Mouse (Mus musculus): Measurements from ENCODE around the gene Cd300lg.

GRCm38 (mm10) chr11:101991813-101992212 lies 49.5 kb upstream of the Cd300lg start:
- TF ChIP-seq TCF12 (IDR thresholded peaks at IDR 0.05; ENCODE audit: low read depth, low read length) (no peak), RAD21 (IDR thresholded peaks at IDR 0.05; ENCODE audit: low read depth, low read length) (no peak), POLR2A (IDR thresholded peaks at IDR 0.05; ENCODE audit: control insufficient read depth in 1 of 2, insufficient read depth in 1 of 2, low read depth in 1 of 2, low read length in 2 of 2, poor library complexity in 1 of 2) (no peak; a peak in 1 of 4 replicates), CHD1 (IDR thresholded peaks at IDR 0.05; ENCODE audit: low read depth, low read length) (no peak), CTCF (IDR thresholded peaks at IDR 0.05 in 2 of 3, conservative IDR thresholded peaks at IDR 0.05 in 1 of 3; ENCODE audit: control insufficient read depth in 1 of 3, insufficient read depth in 1 of 3, low read depth in 2 of 3, low read length in 3 of 3, poor library complexity in 1 of 3, severe bottlenecking in 1 of 3) (no peak), EP300 (IDR thresholded peaks at IDR 0.05; ENCODE audit: low read depth in 1 of 2, low read length in 2 of 2) (peak; percentile 53 to 66), MEF2A (IDR thresholded peaks at IDR 0.05; ENCODE audit: extremely low read depth, insufficient replicate concordance, low read depth, low read length, poor library complexity, severe bottlenecking) (no peak), USF1 (IDR thresholded peaks at IDR 0.05; ENCODE audit: low read depth, low read length) (no peak), KAT2A (conservative IDR thresholded peaks at IDR 0.05; ENCODE audit: low read depth, low read length) (no peak), NELFE (IDR thresholded peaks at IDR 0.05; ENCODE audit: low read depth, low read length) (no peak), MAX (IDR thresholded peaks at IDR 0.05; ENCODE audit: low read length) (peak; percentile 32; the same call in 1 of the 2 replicates), ZMIZ1 (IDR thresholded peaks at IDR 0.05; ENCODE audit: low read depth, low read length) (no peak), ZNF384 (IDR thresholded peaks at IDR 0.05; ENCODE audit: low read depth, low read length) (no peak)

Measured in MEL (cell line).